Mouse (Mus musculus) adrenal gland, adult 8-10 months (tissue): ENCODE results near the gene Tent5c. TPM values are rescaled to one million over a fixed set of nuclear protein-coding genes. Genes with fewer than 3 reads are reported as not detected.

ENCODE experiments used
- total RNA-seq, 4 experiments: library from RNA; stranded (reverse); gene quantifications; 2 replicates each; pipeline ENCODE4 v1.2.4; 2022

Gene Tent5c
- total RNA-seq, 4 experiments from 2014 or later: 3.5 to 8.8 (median 5.1) TPM

Other genes with a start within 250 kb of the Tent5c start
- 100 to 1,000 TPM in 3 of 4 experiments, 10 to 100 TPM in 1; 99.9 to 119 (median 108) TPM for gene Man1a2, start 196.2 kb upstream of the Tent5c start, total RNA-seq